Mouse (Mus musculus): Measurements from ENCODE around the gene Atp5g2. TPM values are rescaled to one million over a fixed set of nuclear protein-coding genes. Genes with fewer than 3 reads are reported as not detected.

The Atp5g2 gene
- 69.8 and 72.3 TPM in 2 replicates for polyA plus RNA-seq (2014; fragmentation: Nextera tagmentation; extraction: Ambion mirVana)

DNA sequence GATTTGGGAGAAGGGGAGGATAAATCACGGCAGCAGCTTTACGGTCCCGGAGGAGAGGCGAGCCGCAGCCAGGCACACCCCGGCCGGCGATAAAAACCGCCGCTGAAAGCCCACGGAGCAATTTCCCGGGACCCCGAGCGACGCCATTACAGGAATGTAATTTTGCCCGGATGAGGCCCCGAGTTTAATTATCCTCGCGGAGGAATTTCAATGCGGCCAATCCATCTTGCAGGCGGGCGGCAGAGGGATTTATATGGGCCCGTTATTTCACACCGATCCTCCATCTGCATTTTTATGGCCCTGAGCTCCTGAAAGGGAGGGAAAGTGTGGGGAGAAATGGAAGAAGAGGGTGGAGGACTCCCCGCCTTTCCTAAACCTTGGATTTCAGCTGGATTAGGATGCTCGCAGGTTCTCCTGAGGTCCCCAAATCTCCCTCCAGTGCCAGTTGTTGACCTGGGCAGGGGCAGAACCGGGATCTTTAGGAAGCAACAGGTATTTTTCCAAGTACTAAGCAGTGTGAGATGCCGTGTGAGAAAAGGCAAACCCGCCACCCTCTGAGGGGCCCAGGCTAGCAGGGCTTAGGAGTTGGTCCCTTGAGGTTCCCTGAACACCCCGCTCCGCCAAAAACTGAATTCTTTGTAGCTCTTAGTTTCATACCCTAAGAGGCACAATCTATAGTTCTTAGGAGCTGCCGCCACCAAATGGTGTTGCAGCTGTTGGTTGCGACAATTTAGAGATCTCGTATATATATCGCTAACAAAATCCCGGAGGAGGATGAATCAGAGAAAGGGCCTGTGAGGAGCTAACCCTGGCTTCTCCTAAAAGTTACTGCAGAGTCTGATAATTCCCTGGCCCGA is at the start of gene Atp5g2:
Gene Atp5g2 (minus strand): TSS at position 138 of the 857 bp plus-strand sequence.
- H3K9ac ChIP-seq (replicated peaks; ENCODE audit: low read length) = peak within 1 kb of the TSS; percentile 77
- H3K4me2 ChIP-seq (ENCODE audit: low read length) = peak within 1 kb of the TSS; percentile 82
- peaks cover 25% of the 10 kb centered on the region for H3K4me1 ChIP-seq (ENCODE audit: control insufficient read depth, insufficient read depth, low read length)
- no peaks in the 10 kb centered on the region for H3K27me3 ChIP-seq (ENCODE audit: control insufficient read depth, insufficient read depth, low read length)
- H3K36me3 ChIP-seq (ENCODE audit: control insufficient read depth, insufficient read depth, low read length) = peaks cover 6% of the 10 kb centered on the region
- peak within 1 kb of the TSS; percentile 99 for H3K27ac ChIP-seq (replicated peaks; ENCODE audit: low read depth, low read length)
- 1% methylated on average over 37 of the region's 37 CpGs for WGBS
- H3K4me3 ChIP-seq (replicated peaks; ENCODE audit: low read depth, low read length) = peak within 1 kb of the TSS; percentile 45
- DNase-seq (peak; percentile 74), ATAC-seq (ENCODE audit: low FRiP score, low TSS enrichment) (no peak)
- no peaks in the 10 kb centered on the region for H3K9me3 ChIP-seq (ENCODE audit: control insufficient read depth, low read length)

DNA sequence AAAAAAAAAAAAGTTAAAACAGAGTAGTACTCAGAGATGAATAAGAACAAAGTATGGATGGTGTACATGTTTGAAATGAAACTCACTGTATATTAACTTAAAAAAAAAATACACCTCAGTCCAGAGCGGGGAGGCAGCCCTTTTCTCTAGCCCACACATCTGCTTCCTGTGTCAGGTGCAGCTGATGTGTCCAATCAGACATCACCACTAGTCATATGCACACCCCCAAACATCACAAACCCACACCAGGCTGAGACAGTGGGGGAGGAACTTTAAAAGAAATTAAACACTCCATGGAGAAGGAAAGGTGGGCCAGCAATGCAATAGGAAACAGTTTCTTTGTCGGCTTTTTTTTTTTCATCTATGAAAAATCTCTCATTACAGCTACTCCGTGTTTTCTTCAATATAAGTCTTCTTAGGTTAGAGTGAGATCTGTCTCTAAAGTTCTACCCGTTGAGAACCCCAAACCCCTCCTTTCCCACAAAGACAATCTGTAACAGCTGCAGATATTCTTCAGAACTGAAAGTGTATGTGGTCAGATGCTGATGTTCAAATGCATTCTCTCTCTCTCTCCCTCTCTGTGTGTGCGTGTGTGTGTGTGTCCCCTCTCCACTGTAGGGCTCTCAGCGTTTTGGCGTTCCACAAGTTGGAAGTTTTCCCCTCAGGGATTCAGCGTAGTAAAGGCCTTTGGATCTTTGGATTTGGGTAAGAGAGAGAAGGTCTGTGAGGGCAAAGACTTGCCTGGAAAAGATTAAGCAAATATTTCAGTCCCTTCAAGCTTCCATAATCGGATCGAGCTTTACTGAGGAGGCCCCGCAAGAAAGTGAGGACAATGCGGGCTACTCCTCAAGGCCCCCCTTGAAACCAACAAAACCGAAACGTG is 49.1 kb upstream of the Atp5g2 start:
- no peaks in the 10 kb centered on the region for H3K9me3 ChIP-seq (ENCODE audit: control insufficient read depth, low read length)
- H3K27ac ChIP-seq (replicated peaks; ENCODE audit: low read depth, low read length) = no peak overlapping the region
- no peak for ATAC-seq (ENCODE audit: low FRiP score, low TSS enrichment)
- peak overlapping the region; percentile 60 for H3K4me3 ChIP-seq (replicated peaks; ENCODE audit: low read depth, low read length)
- peaks cover 7% of the 10 kb centered on the region for H3K4me1 ChIP-seq (ENCODE audit: control insufficient read depth, insufficient read depth, low read length)
- H3K36me3 ChIP-seq (ENCODE audit: control insufficient read depth, insufficient read depth, low read length) = peaks cover 28% of the 10 kb centered on the region
- no peaks in the 10 kb centered on the region for H3K27me3 ChIP-seq (ENCODE audit: control insufficient read depth, insufficient read depth, low read length)
- peak overlapping the region; percentile 84 for H3K4me2 ChIP-seq (ENCODE audit: low read length)
- DNase-seq = no peak
- peak overlapping the region; percentile 50 for H3K9ac ChIP-seq (replicated peaks; ENCODE audit: low read length)
- 19% methylated on average over 14 of the region's 14 CpGs for WGBS

DNA sequence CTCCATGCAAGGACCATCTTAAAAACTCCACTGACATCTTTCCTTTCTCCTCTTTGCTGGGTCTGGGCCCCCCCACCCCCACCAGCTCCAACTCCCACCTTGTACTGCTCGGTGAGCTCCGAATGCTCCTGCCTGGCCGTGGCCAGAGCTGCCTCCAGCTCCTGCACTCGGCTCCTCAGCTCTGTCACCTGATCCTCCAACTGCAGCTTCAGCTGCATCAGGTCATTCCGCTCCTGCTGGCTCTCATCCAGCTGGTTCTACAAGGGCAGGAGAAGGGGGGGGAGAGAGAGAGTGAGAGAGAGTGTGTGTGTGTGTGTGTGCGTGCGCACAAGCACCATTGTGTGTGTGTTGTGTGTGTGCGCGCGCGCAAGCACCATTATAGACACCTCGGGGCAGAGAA is 44.0 kb upstream of the Atp5g2 start:
- peaks cover 78% of the 10 kb centered on the region for H3K36me3 ChIP-seq (ENCODE audit: control insufficient read depth, insufficient read depth, low read length)
- no peak for DNase-seq
- ATAC-seq (ENCODE audit: low FRiP score, low TSS enrichment) = no peak

DNA sequence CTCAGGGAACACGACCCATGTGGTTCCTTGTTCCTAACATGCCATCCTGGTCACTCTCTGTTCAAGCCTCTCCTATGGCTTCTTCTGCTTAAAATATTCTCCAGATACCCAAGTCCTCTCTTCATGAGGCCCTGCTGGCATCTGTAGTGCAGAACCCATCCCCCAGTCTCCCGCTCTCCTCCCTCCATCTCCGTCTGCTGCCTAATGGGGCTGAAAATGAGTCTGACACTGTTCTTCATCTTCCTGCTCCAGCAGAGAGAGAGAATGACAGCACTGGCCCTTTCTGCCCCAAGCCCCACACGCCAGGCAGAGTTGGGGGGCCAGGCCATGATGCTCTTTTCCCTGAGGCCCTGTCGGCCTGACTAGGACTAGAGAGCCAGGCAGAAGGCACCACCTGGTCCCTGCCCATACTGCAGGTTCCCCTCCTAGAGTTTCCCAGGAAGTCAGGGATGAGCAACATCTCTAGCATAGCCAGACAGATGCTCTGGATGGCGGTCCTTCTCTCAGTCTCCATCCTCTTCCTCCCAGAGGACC is 35.7 kb upstream of the Atp5g2 start:
- H3K9ac ChIP-seq (replicated peaks; ENCODE audit: low read length) = no peak overlapping the region
- 0 out of 2 replicates have a peak, but pooled peaks cover 9% of the 10 kb centered on the region for H3K4me1 ChIP-seq (ENCODE audit: control insufficient read depth, insufficient read depth, low read length)
- H3K27me3 ChIP-seq (ENCODE audit: control insufficient read depth, insufficient read depth, low read length) = no peaks in the 10 kb centered on the region
- no peaks in the 10 kb centered on the region for H3K9me3 ChIP-seq (ENCODE audit: control insufficient read depth, low read length)
- H3K36me3 ChIP-seq (ENCODE audit: control insufficient read depth, insufficient read depth, low read length) = peaks cover 62% of the 10 kb centered on the region
- no peak overlapping the region for H3K27ac ChIP-seq (replicated peaks; ENCODE audit: low read depth, low read length)
- no peak overlapping the region for H3K4me2 ChIP-seq (ENCODE audit: low read length)
- DNase-seq (no peak), ATAC-seq (ENCODE audit: low FRiP score, low TSS enrichment) (no peak)
- no peak overlapping the region for H3K4me3 ChIP-seq (replicated peaks; ENCODE audit: low read depth, low read length)
- 77% methylated on average over 6 of the region's 6 CpGs for WGBS

More for the DNA sequence above, 44.0 kb upstream of the Atp5g2 start:
- H3K27me3 ChIP-seq (ENCODE audit: control insufficient read depth, insufficient read depth, low read length) = no peaks in the 10 kb centered on the region
- no peaks in the 10 kb centered on the region for H3K9me3 ChIP-seq (ENCODE audit: control insufficient read depth, low read length)
- H3K9ac ChIP-seq (replicated peaks; ENCODE audit: low read length) = no peak overlapping the region
- H3K4me2 ChIP-seq (ENCODE audit: low read length) = no peak overlapping the region
- H3K27ac ChIP-seq (replicated peaks; ENCODE audit: low read depth, low read length) = no peak overlapping the region
- WGBS = 77% methylated on average over 12 of the region's 12 CpGs
- H3K4me3 ChIP-seq (replicated peaks; ENCODE audit: low read depth, low read length) = no peak overlapping the region
- H3K4me1 ChIP-seq (ENCODE audit: control insufficient read depth, insufficient read depth, low read length) = peaks cover 5% of the 10 kb centered on the region

GRCm38 (mm10) chr15:102705923-102706503 is 33.9 kb upstream of the Atp5g2 start:
- ATAC-seq (ENCODE audit: low FRiP score, low TSS enrichment) = no peak; the same call in 1 of the 2 replicates
- Histone ChIP-seq H3K27me3 (ENCODE audit: control insufficient read depth, insufficient read depth, low read length) (no peaks in the 10 kb centered on the region), H3K4me1 (ENCODE audit: control insufficient read depth, insufficient read depth, low read length) (0 out of 2 replicates have a peak, but pooled peaks cover 9% of the 10 kb centered on the region), H3K27ac (replicated peaks; ENCODE audit: low read depth, low read length) (peak overlapping the region; percentile 49; the same call in 1 of the 2 replicates), H3K9me3 (ENCODE audit: control insufficient read depth, low read length) (no peaks in the 10 kb centered on the region), H3K9ac (replicated peaks; ENCODE audit: low read length) (no peak overlapping the region), H3K36me3 (ENCODE audit: control insufficient read depth, insufficient read depth, low read length) (peaks cover 44% of the 10 kb centered on the region), H3K4me3 (replicated peaks; ENCODE audit: low read depth, low read length) (no peak overlapping the region), H3K4me2 (ENCODE audit: low read length) (no peak overlapping the region)
- DNase-seq = no peak
- WGBS = 65% methylated on average over 7 of the region's 7 CpGs

DNA sequence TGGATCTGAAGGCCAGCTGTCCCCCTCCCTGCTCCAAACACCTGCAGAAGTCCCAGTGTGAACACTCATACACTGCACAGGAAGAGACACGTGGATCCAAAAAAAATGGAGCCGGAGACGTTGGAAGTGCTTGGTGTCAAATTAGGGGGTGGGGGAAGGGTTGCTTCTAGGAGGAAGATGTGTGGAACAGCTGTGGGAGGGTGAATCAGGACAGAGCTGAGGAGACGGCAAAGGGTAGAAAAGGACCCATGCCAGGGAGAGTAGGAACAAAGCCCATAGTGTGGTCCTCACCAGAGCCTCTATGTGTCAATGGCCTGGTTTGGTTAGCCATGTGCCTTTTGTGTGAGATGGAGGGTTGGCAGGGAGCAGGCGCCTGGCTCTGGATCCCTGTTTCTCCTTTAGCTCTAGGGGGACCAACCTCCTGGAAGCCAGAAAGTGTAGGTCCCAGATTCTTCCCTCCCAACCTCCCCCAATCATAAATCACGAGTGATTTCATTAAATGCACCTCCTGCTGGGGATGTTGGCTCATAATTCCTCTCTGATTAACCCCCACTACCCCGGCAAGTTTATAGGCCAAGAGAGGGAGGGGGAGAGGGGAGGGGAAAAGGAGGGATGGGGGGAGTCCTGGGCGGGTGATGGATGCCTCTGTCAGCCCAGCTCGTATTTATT is 33.2 kb upstream of the Atp5g2 start:
- no peak overlapping the region for H3K4me3 ChIP-seq (replicated peaks; ENCODE audit: low read depth, low read length)
- 50% methylated on average over 9 of the region's 9 CpGs for WGBS
- no peak overlapping the region for H3K4me2 ChIP-seq (ENCODE audit: low read length)
- peak overlapping the region; percentile 49 for H3K27ac ChIP-seq (replicated peaks; ENCODE audit: low read depth, low read length)
- no peak overlapping the region for H3K9ac ChIP-seq (replicated peaks; ENCODE audit: low read length)
- H3K27me3 ChIP-seq (ENCODE audit: control insufficient read depth, insufficient read depth, low read length) = no peaks in the 10 kb centered on the region
- peaks cover 37% of the 10 kb centered on the region for H3K36me3 ChIP-seq (ENCODE audit: control insufficient read depth, insufficient read depth, low read length)
- DNase-seq = peak; percentile 35
- H3K9me3 ChIP-seq (ENCODE audit: control insufficient read depth, low read length) = no peaks in the 10 kb centered on the region
- 0 out of 2 replicates have a peak, but pooled peaks cover 9% of the 10 kb centered on the region for H3K4me1 ChIP-seq (ENCODE audit: control insufficient read depth, insufficient read depth, low read length)
- ATAC-seq (ENCODE audit: low FRiP score, low TSS enrichment) = no peak

DNA sequence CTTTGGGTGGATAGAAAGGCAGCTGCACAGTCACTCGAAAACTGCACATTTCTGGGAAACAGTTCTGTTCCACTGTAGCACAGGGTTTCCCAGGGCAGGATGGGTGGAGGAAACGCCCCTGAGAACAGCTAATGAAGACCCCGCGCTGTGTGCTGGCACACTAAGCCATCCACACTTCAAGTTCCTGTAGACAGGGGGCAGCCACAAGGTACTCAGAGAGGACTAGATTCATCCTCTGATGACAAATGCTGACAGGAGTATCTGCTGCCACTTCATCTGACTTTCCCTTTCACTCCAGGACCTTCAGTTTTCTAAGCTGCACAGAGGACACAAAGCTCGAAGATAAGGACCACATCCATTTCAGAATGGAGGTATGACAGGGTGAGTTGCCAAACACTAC is 32.7 kb upstream of the Atp5g2 start:
- ATAC-seq (ENCODE audit: low FRiP score, low TSS enrichment) (no peak), DNase-seq (no peak)
- H3K4me1 ChIP-seq (ENCODE audit: control insufficient read depth, insufficient read depth, low read length) = 0 out of 2 replicates have a peak, but pooled peaks cover 9% of the 10 kb centered on the region
- no peak overlapping the region for H3K9ac ChIP-seq (replicated peaks; ENCODE audit: low read length)
- H3K36me3 ChIP-seq (ENCODE audit: control insufficient read depth, insufficient read depth, low read length) = peaks cover 33% of the 10 kb centered on the region
- WGBS = 75% methylated on average over 5 of the region's 5 CpGs
- H3K4me3 ChIP-seq (replicated peaks; ENCODE audit: low read depth, low read length) = no peak overlapping the region
- H3K27ac ChIP-seq (replicated peaks; ENCODE audit: low read depth, low read length) = peak overlapping the region; percentile 49; the same call in 1 of the 2 replicates
- H3K4me2 ChIP-seq (ENCODE audit: low read length) = no peak overlapping the region
- H3K27me3 ChIP-seq (ENCODE audit: control insufficient read depth, insufficient read depth, low read length) = no peaks in the 10 kb centered on the region
- no peaks in the 10 kb centered on the region for H3K9me3 ChIP-seq (ENCODE audit: control insufficient read depth, low read length)

DNA sequence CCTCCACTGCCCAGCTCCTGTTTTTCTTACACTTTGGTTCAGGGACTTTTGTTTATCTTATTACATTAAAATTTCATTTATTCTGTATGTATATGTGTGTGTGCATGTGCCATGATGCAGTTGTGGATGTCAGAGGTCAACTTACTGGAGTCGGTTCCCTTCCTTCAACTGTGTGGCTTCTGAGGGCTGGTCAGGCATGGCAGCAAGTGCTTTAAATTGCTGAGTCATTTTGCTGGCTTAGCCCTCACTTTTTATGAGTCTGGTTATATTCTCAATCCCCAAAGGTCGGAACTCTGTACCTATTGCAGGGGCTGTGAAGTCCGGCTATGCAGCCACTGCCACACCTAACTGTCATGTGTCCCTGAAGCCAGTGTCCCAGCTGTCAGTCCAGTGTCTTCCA is 30.8 kb upstream of the Atp5g2 start:
- no peak overlapping the region for H3K27ac ChIP-seq (replicated peaks; ENCODE audit: low read depth, low read length)
- H3K9ac ChIP-seq (replicated peaks; ENCODE audit: low read length) = no peak overlapping the region
- no peak for DNase-seq
- H3K9me3 ChIP-seq (ENCODE audit: control insufficient read depth, low read length) = no peaks in the 10 kb centered on the region
- 0 out of 2 replicates have a peak, but pooled peaks cover 9% of the 10 kb centered on the region for H3K4me1 ChIP-seq (ENCODE audit: control insufficient read depth, insufficient read depth, low read length)
- H3K4me3 ChIP-seq (replicated peaks; ENCODE audit: low read depth, low read length) = no peak overlapping the region
- 84% methylated on average over 3 of the region's 3 CpGs for WGBS
- H3K27me3 ChIP-seq (ENCODE audit: control insufficient read depth, insufficient read depth, low read length) = peaks cover 5% of the 10 kb centered on the region
- no peak overlapping the region for H3K4me2 ChIP-seq (ENCODE audit: low read length)
- peaks cover 15% of the 10 kb centered on the region for H3K36me3 ChIP-seq (ENCODE audit: control insufficient read depth, insufficient read depth, low read length)
- no peak for ATAC-seq (ENCODE audit: low FRiP score, low TSS enrichment)

Data from midbrain, embryonic 14.5 days (tissue).